Mouse (Mus musculus) mouse embryonic stem cell (cell line): ENCODE measurements around the gene Gpr34.

ENCODE experiments used
- in situ Hi-C, 2 experiments: fragments of 300-500 bp; cut with MboI; formaldehyde crosslinking; loops; 1 replicate in 1 of 2; 3 replicates in 1 of 2; pipeline ENCODE4 v1.14.3; 2019 to 2020; ENCODE audit warnings: low sequenced_read_pairs in 2 of 2, low pct_unique_long_range_greater_than_20kb in 1 of 2, mixed read lengths in 1 of 2; ENCODE audit not compliant: unreplicated experiment in 1 of 2

The Gpr34 gene

GRCm38 (mm10) chrX:13631599-13632283 is at the start of gene Gpr34:
Gpr34 (plus strand) TSS chrX:13632089.
- in situ Hi-C loops, result no loop called here

GRCm38 (mm10) chrX:13599373-13599772 is 32.5 kb upstream of the Gpr34 start:
- in situ Hi-C loops, result no loop called here

- in situ Hi-C loops, result no loop called here
Measured at GRCm38 (mm10) chrX:13599966-13600365, 31.9 kb upstream of the Gpr34 start.

GRCm38 (mm10) chrX:13606741-13607140 is 25.1 kb upstream of the Gpr34 start:
- in situ Hi-C loops, result no loop called here

- in situ Hi-C loops, result no loop called here
Measured at GRCm38 (mm10) chrX:13607752-13608151, 24.1 kb upstream of the Gpr34 start.

GRCm38 (mm10) chrX:13611114-13611513 is 20.8 kb upstream of the Gpr34 start:
- in situ Hi-C loops, result no loop called here

- in situ Hi-C loops, result no loop called here
Measured at GRCm38 (mm10) chrX:13612115-13612514, 19.8 kb upstream of the Gpr34 start.

- in situ Hi-C loops, result no loop called here
Measured at GRCm38 (mm10) chrX:13616726-13617125, 15.2 kb upstream of the Gpr34 start.

- in situ Hi-C loops, result no loop called here
Measured at GRCm38 (mm10) chrX:13617294-13617693, 14.6 kb upstream of the Gpr34 start.

- in situ Hi-C loops, result no loop called here
Measured at GRCm38 (mm10) chrX:13618476-13618875, 13.4 kb upstream of the Gpr34 start.

- in situ Hi-C loops, result no loop called here
Measured at GRCm38 (mm10) chrX:13621473-13621872, 10.4 kb upstream of the Gpr34 start.

GRCm38 (mm10) chrX:13622654-13623053 is 9.2 kb upstream of the Gpr34 start:
- in situ Hi-C loops, result no loop called here

GRCm38 (mm10) chrX:13636398-13636797 is 4.5 kb downstream of the Gpr34 start:
- in situ Hi-C loops, result no loop called here

- in situ Hi-C loops, result no loop called here
Measured at GRCm38 (mm10) chrX:13638894-13639293, 7.0 kb downstream of the Gpr34 start.

GRCm38 (mm10) chrX:13651889-13652288 is 20.0 kb downstream of the Gpr34 start:
- in situ Hi-C loops, result loop anchor here (25.0 kb wide), 1 partner anchor 415 kb away; no protein-coding TSS in a partner anchor

GRCm38 (mm10) chrX:13652291-13652690 is 20.4 kb downstream of the Gpr34 start:
- in situ Hi-C loops, result loop anchor here (25.0 kb wide), 1 partner anchor 415 kb away; no protein-coding TSS in a partner anchor

- in situ Hi-C loops, result loop anchor here (25.0 kb wide), 1 partner anchor 418 kb away; no protein-coding TSS in a partner anchor
Measured at GRCm38 (mm10) chrX:13655005-13655421, 23.1 kb downstream of the Gpr34 start.

GRCm38 (mm10) chrX:13655906-13656305 is 24.0 kb downstream of the Gpr34 start:
- in situ Hi-C loops, result loop anchor here (25.0 kb wide), 1 partner anchor 419 kb away; no protein-coding TSS in a partner anchor

GRCm38 (mm10) chrX:13656721-13657120 is 24.8 kb downstream of the Gpr34 start:
- in situ Hi-C loops, result loop anchor here (25.0 kb wide), 1 partner anchor 419 kb away; no protein-coding TSS in a partner anchor

GRCm38 (mm10) chrX:13658616-13659140 is 26.8 kb downstream of the Gpr34 start:
- in situ Hi-C loops, result loop anchor here (25.0 kb wide), 1 partner anchor 421 kb away; no protein-coding TSS in a partner anchor
